Mouse (Mus musculus) layer of hippocampus, adult 18-20 months (tissue): Measurements from ENCODE around the gene Prph2. TPM values are rescaled to one million over a fixed set of nuclear protein-coding genes. Genes with fewer than 3 reads are reported as not detected.

Experiments
- DNase-seq, 2 experiments: peaks; one replicate each; pipeline ENCODE4 v3.0.0; 2022; ENCODE audit warnings: low spot score in 2 of 2
- total RNA-seq, 2 experiments: library from RNA; stranded (reverse); gene quantifications; 2 replicates each; pipeline ENCODE4 v1.2.3; 2021

Gene Prph2
- total RNA-seq, 2 experiments from 2014 or later = not detected

- peak in 1 of 2 experiments; percentile 34 for DNase-seq
Observed at GRCm38 (mm10) chr17:46890843-46891594, 19.2 kb upstream of the Prph2 start.

- DNase-seq = no peak
Observed at GRCm38 (mm10) chr17:46895426-46895825, 14.8 kb upstream of the Prph2 start.

DNA sequence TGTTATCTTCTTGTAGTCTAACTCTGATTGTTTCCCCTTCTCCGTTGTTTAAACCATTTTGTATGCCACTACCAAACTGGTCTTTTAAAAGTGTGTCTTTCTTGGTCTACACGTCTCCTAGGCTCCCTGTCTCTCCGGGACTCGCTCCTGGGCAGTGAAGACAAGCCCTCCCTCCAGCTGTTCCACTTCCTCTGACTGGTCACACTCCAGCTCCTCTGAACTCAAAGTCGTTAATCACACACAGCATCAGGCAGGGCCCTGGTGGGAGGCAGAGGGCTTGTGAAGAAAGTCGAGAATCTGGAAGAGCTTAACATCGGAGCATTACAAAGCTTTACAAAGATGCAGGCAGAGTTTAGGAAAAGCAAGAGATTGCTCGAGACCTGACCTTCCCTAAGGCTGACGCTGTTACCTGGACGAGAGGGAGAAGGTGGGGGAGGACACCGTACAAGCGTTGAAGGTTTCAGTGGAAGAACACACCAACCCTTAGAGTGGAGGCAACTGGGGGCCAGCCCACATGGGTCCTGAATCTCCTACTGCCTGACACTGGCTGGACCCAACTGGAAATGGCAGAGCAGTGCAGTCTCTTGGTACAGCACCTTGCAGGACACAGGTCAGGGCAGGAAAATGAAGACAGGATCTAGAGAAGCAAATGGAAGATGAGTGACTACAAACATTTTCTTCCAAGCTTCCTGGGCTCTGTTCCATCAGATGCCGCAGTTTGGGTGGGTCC lies 12.9 kb upstream of the Prph2 start:
- DNase-seq = no peak

- no peak for DNase-seq
Observed at GRCm38 (mm10) chr17:46900941-46901340, 9.3 kb upstream of the Prph2 start.

GRCm38 (mm10) chr17:46903876-46904490 lies 6.3 kb upstream of the Prph2 start:
- peak; percentile 36 to 82 for DNase-seq

DNA sequence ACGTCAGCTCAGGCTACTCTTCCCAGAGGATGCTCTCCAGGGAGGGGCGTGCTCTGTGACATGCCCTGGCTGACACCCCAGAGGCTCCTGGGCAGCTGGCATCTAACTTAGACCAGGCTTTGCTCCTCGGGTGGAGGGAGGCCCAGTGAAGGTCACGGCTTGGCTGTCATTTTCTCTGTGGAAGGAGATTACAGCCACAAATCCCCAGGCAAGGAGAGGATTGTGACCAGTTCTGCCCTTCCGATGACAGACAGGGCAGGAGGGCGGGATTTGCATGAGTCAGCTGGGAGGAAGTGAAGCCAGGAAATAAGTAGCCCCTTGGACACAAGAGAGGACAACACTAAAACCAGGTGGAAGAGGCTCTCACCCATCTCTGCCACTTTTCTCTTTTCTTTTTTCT lies 2.1 kb downstream of the Prph2 start:
- DNase-seq = no peak

DNA sequence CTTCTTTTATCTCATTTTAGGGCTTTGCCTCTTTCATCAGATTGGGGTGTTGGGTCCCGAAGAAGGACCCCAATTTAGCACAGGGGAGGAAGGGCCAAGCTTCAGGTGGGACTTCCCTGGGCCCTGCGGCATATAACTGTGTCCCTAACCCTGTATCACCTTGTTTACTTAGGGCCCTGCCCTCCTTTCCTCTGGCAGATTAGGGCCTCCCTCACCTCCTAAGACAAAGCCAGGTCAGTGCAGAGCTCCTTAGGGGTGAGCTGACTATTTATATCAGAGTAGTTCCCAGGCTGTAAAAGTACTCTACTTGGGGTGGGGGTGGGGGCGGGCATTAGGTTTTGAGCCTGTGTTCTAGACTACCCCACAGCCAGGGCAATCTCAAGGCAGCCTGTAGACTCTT lies 4.9 kb downstream of the Prph2 start:
- DNase-seq = no peak

DNA sequence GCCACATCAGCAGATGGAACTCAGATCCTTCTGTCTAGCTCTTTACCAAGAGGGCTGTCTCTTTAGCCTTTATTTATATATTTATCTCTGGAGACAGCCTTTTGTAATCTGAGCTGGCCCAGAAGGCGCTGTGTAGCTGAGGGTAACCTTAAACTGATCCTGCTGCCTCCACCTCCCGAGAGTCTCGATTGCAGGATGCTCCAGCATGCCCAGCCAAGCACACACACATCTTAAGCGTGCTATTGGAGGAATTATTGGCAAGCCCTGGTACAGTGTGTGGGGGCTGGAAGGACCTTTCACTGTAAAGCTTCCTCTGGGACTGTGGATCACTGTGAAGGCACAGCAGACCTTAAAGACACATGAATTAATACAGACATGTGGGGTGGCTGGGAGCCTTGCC lies 8.7 kb downstream of the Prph2 start:
- no peak for DNase-seq

GRCm38 (mm10) chr17:46920855-46921254 lies 10.6 kb downstream of the Prph2 start:
- DNase-seq = no peak

DNA sequence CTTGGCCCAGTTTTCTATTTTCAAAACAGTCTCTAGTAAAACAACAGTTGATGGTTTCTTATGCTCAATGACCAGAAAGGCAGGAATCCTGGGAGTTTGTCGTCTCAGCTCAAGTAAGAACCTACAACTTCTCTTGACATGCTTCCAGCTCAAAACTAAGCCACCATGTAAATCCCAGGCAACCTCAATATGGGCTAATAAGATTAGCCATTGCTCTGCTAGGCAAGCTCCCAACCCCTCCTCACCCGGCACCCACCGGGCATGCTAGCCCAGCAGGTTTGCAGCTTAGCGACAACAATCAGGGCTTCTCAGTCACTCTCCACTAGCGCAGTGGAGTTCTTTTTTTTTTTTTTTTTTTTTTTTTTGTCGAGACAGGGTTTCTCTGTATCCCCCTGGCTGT lies 15.9 kb downstream of the Prph2 start:
- no peak for DNase-seq

- DNase-seq = no peak
Observed at GRCm38 (mm10) chr17:46926941-46927340, 16.7 kb downstream of the Prph2 start.

- peak; percentile 31 to 58 for DNase-seq
Observed at GRCm38 (mm10) chr17:46927781-46928180, 17.5 kb downstream of the Prph2 start.

DNA sequence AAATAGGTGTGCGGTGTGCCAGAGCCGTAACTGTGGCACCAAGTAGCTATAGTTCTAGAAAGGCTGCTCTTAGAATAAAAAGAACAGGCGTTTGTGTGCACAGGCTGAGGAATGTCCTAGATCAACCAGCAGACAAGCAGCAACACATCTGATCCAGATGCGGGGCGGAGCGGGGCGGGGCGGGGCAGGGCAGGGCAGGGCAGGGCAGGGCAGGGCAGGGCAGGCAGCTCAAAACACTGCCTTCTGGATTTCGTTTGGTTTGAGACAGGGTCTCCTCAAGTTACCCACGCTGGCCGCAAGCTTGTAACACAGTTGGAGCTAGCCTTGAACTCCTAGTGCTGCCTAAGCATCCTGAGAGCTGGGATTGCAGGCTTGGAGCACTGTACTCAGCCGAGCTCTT lies 19.0 kb downstream of the Prph2 start:
- DNase-seq = no peak

- DNase-seq = no peak
Observed at GRCm38 (mm10) chr17:46929897-46930296, 19.6 kb downstream of the Prph2 start.

DNA sequence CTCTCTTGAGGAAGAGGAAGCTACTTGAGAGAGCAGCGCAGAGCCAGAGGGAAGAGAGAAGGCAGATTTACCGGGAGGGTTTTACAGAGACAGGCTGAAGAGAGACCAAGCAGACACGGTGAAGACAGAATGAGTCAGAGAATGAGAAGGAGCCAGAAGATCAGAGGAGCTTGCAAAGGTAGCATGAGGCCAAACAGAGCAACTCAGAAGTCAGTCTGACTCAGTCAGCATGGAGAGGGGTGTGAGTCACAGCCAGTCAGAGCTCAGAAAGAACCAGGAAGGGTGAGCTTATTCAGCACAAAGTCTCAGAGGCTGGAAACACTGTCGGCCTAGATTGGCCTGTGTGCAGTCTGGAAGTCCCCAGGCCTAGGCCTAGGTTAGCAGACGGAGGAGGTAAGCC lies 22.7 kb downstream of the Prph2 start:
- peak in 1 of 2 experiments; percentile 28 for DNase-seq

GRCm38 (mm10) chr17:46933557-46934348 lies 23.5 kb downstream of the Prph2 start:
- DNase-seq = peak; percentile 27 to 68

GRCm38 (mm10) chr17:46940461-46940860 lies 30.2 kb downstream of the Prph2 start:
- no peak for DNase-seq

GRCm38 (mm10) chr17:46942421-46942820 lies 32.2 kb downstream of the Prph2 start:
- no peak for DNase-seq

- no peak for DNase-seq
Observed at GRCm38 (mm10) chr17:46946276-46946675, 36.0 kb downstream of the Prph2 start.

DNA sequence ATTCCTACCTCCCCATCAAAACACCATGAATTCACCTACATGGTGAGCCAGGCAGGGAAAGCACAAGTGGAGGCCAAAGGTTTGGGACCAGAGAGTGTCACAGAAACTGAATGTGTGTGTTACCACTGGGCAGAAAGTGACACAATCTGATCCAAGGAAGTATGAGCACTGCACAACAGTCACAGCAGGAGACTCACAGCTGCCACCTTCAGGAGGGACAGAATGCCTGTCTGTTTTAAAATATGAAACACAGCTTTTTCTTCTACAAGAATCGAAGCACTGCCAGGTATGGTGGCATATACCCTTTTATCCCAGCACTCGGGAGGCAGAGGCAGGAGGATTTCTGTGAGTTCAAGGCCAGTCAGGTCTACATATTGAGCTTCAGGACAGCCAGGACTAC lies 47.8 kb downstream of the Prph2 start:
- no peak for DNase-seq

DNA sequence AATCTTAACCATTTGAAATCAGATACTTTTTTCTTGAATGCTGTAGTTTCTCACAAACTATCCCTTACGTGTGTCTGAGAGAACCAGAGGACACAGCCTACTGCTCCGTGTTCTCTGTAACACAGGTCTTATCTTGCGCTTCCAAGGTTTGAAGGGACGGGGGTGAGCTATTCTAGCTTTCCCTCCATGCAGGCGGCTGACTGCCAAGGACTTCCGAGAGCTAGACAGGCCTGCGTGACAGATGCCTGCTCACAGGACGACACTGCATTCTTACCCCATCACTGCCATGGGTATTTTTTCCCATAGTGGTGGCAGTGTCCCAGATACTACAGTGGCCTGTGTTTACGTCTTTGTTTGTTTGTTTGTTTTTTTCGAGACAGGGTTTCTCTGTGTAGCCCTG lies 50.0 kb downstream of the Prph2 start:
- peak in 1 of 2 experiments; percentile 33 for DNase-seq
